Mouse (Mus musculus): ENCODE measurements around the gene Gm20388. TPM values are rescaled to one million over a fixed set of nuclear protein-coding genes. Genes with fewer than 3 reads are reported as not detected.

Gm20388 gene
- polyA plus RNA-seq, 2 experiments = 8.5 TPM; not detected in 1

- TF ChIP-seq EP300 (IDR thresholded peaks at IDR 0.05; ENCODE audit: low read depth) (no peak), CTCF (IDR thresholded peaks at IDR 0.05; ENCODE audit: low read depth) (no peak)
- Histone ChIP-seq H3K4me3 (ENCODE audit: insufficient read depth in 1 of 2, low read depth in 2 of 2, low read length in 2 of 2) (no peak overlapping the region), H3K4me1 (replicated peaks; ENCODE audit: control insufficient read depth in 2 of 2, insufficient read depth in 2 of 2, low read length in 1 of 2) (no peaks in the 10 kb centered on the region), H3K9ac (replicated peaks) (no peak overlapping the region), H3K36me3 (replicated peaks; ENCODE audit: control insufficient read depth, insufficient read depth, low read depth) (no peaks in the 10 kb centered on the region), H3K27me3 (ENCODE audit: control insufficient read depth, insufficient read depth, low read length) (no peaks in the 10 kb centered on the region), H3K27ac (no peak overlapping the region), H3K9me3 (ENCODE audit: control insufficient read depth, low read length) (no peaks in the 10 kb centered on the region), H3K4me2 (ENCODE audit: low read depth) (no peak overlapping the region)
- ATAC-seq (ENCODE audit: insufficient read depth) (no peak), DNase-seq (ENCODE audit: low read depth in 3 of 3, low spot score in 3 of 3) (no peak)
- 70% methylated on average over 16 of the region's 16 CpGs for WGBS (ENCODE audit: insufficient replicate concordance)
Measured at GRCm38 (mm10) chr8:121196726-121197668, 1286.4 kb downstream of the Gm20388 start.

GRCm38 (mm10) chr8:121200069-121200468 lies 1289.4 kb downstream of the Gm20388 start:
- no peak overlapping the region for H3K27ac ChIP-seq
- H3K4me3 ChIP-seq (ENCODE audit: insufficient read depth in 1 of 2, low read depth in 2 of 2, low read length in 2 of 2) = no peak overlapping the region
- no peak overlapping the region for H3K4me2 ChIP-seq (ENCODE audit: low read depth)
- TF ChIP-seq CTCF (IDR thresholded peaks at IDR 0.05; ENCODE audit: low read depth) (no peak), EP300 (IDR thresholded peaks at IDR 0.05; ENCODE audit: low read depth) (no peak)
- no peaks in the 10 kb centered on the region for H3K9me3 ChIP-seq (ENCODE audit: control insufficient read depth, low read length)
- H3K9ac ChIP-seq (replicated peaks) = no peak overlapping the region
- 39% methylated on average over 12 of the region's 12 CpGs for WGBS (ENCODE audit: insufficient replicate concordance)
- no peaks in the 10 kb centered on the region for H3K36me3 ChIP-seq (replicated peaks; ENCODE audit: control insufficient read depth, insufficient read depth, low read depth)
- DNase-seq (ENCODE audit: low read depth in 3 of 3, low spot score in 3 of 3) (no peak), ATAC-seq (ENCODE audit: insufficient read depth) (no peak)
- no peaks in the 10 kb centered on the region for H3K27me3 ChIP-seq (ENCODE audit: control insufficient read depth, insufficient read depth, low read length)
- H3K4me1 ChIP-seq (replicated peaks; ENCODE audit: control insufficient read depth in 2 of 2, insufficient read depth in 2 of 2, low read length in 1 of 2) = no peaks in the 10 kb centered on the region

- TF ChIP-seq EP300 (IDR thresholded peaks at IDR 0.05; ENCODE audit: low read depth) (no peak), CTCF (IDR thresholded peaks at IDR 0.05; ENCODE audit: low read depth) (no peak)
- Histone ChIP-seq H3K4me3 (ENCODE audit: insufficient read depth in 1 of 2, low read depth in 2 of 2, low read length in 2 of 2) (no peak overlapping the region), H3K27ac (no peak overlapping the region), H3K27me3 (ENCODE audit: control insufficient read depth, insufficient read depth, low read length) (no peaks in the 10 kb centered on the region), H3K36me3 (replicated peaks; ENCODE audit: control insufficient read depth, insufficient read depth, low read depth) (no peaks in the 10 kb centered on the region), H3K9me3 (ENCODE audit: control insufficient read depth, low read length) (no peaks in the 10 kb centered on the region), H3K4me2 (ENCODE audit: low read depth) (no peak overlapping the region), H3K4me1 (replicated peaks; ENCODE audit: control insufficient read depth in 2 of 2, insufficient read depth in 2 of 2, low read length in 1 of 2) (no peaks in the 10 kb centered on the region), H3K9ac (replicated peaks) (no peak overlapping the region)
- WGBS (ENCODE audit: insufficient replicate concordance) = 9% methylated on average over 3 of the region's 3 CpGs
- DNase-seq (ENCODE audit: low read depth in 3 of 3, low spot score in 3 of 3) (no peak), ATAC-seq (ENCODE audit: insufficient read depth) (no peak)
Measured at GRCm38 (mm10) chr8:121200979-121201378, 1290.3 kb downstream of the Gm20388 start.

GRCm38 (mm10) chr8:121201651-121202050 lies 1291.0 kb downstream of the Gm20388 start:
- Histone ChIP-seq H3K4me3 (ENCODE audit: insufficient read depth in 1 of 2, low read depth in 2 of 2, low read length in 2 of 2) (no peak overlapping the region), H3K4me2 (ENCODE audit: low read depth) (no peak overlapping the region), H3K27ac (no peak overlapping the region), H3K9me3 (ENCODE audit: control insufficient read depth, low read length) (no peaks in the 10 kb centered on the region), H3K4me1 (replicated peaks; ENCODE audit: control insufficient read depth in 2 of 2, insufficient read depth in 2 of 2, low read length in 1 of 2) (no peaks in the 10 kb centered on the region), H3K27me3 (ENCODE audit: control insufficient read depth, insufficient read depth, low read length) (no peaks in the 10 kb centered on the region), H3K9ac (replicated peaks) (no peak overlapping the region), H3K36me3 (replicated peaks; ENCODE audit: control insufficient read depth, insufficient read depth, low read depth) (no peaks in the 10 kb centered on the region)
- 45% methylated on average over 7 of the region's 7 CpGs for WGBS (ENCODE audit: insufficient replicate concordance)
- ATAC-seq (ENCODE audit: insufficient read depth) (no peak), DNase-seq (ENCODE audit: low read depth in 3 of 3, low spot score in 3 of 3) (no peak)
- TF ChIP-seq EP300 (IDR thresholded peaks at IDR 0.05; ENCODE audit: low read depth) (no peak), CTCF (IDR thresholded peaks at IDR 0.05; ENCODE audit: low read depth) (no peak)

GRCm38 (mm10) chr8:121203612-121204376 lies 1293.2 kb downstream of the Gm20388 start:
- no peaks in the 10 kb centered on the region for H3K36me3 ChIP-seq (replicated peaks; ENCODE audit: control insufficient read depth, insufficient read depth, low read depth)
- H3K27me3 ChIP-seq (ENCODE audit: control insufficient read depth, insufficient read depth, low read length) = no peaks in the 10 kb centered on the region
- no peak overlapping the region for H3K4me3 ChIP-seq (ENCODE audit: insufficient read depth in 1 of 2, low read depth in 2 of 2, low read length in 2 of 2)
- no peaks in the 10 kb centered on the region for H3K9me3 ChIP-seq (ENCODE audit: control insufficient read depth, low read length)
- no peak for TF ChIP-seq EP300 (IDR thresholded peaks at IDR 0.05; ENCODE audit: low read depth)
- TF ChIP-seq CTCF (IDR thresholded peaks at IDR 0.05; ENCODE audit: low read depth) = no peak
- no peak overlapping the region for H3K27ac ChIP-seq
- no peak overlapping the region for H3K4me2 ChIP-seq (ENCODE audit: low read depth)
- no peaks in the 10 kb centered on the region for H3K4me1 ChIP-seq (replicated peaks; ENCODE audit: control insufficient read depth in 2 of 2, insufficient read depth in 2 of 2, low read length in 1 of 2)
- DNase-seq (ENCODE audit: low read depth in 3 of 3, low spot score in 3 of 3) (no peak), ATAC-seq (ENCODE audit: insufficient read depth) (no peak)
- WGBS (ENCODE audit: insufficient replicate concordance) = 66% methylated on average over 19 of the region's 19 CpGs
- no peak overlapping the region for H3K9ac ChIP-seq (replicated peaks)

Data from liver, embryonic 14.5 days (tissue).